Mouse (Mus musculus): ENCODE data around the gene Adgrf3.

DNA sequence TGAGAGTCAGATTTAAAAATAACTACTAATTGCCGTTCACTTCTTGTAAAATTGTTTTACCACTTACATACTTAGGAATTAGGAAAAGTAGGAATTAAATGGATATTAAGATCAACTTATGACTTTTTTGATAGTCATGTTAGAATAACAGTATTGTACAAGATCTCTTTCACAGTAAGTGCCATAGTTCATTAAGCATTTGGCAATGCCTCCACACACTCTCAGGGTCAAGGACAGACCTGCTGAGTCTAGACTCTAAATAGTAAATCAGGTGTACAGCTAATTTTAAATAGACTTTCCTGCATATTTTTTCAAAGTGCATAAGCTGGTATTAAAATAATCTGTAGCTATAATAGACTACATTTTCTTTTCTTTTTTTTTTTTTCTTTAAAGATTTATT, 53.1 kb downstream of the Adgrf3 start:
- TF ChIP-seq CTCF (IDR thresholded peaks at IDR 0.05; ENCODE audit: borderline replicate concordance, insufficient read depth, low read depth, low read length): no peak
- no peak for TF ChIP-seq POLR2A (IDR thresholded peaks at IDR 0.05; ENCODE audit: borderline replicate concordance, insufficient read depth, low read length)
